Mouse (Mus musculus): ENCODE results near the gene A3galt2.

The A3galt2 gene

DNA sequence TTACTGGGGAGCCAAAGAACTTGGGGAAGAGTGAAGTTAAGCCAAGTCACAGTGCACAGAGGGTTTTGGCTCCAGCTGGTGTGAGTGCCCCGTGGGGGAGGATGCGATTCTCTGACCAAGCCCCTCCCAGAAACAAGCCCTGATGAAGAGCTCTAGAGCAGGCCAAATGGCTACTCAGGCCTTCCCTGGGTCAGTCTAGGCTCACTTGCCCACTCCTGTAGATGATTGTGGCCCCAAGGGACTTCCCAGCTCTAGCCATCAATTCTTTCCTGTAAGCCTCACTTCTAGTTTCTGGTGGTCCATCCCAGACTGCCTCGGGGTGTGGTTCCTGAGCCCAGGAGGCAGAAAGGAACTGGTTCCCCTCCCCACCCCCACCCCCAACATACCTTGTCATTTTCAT lies at the start of gene A3galt2:
Gene A3galt2, plus strand, starts transcription at position 301 of the 400 bp plus-strand sequence.
- no peak for DNase-seq (ENCODE audit: low spot score in 2 of 2)

DNA sequence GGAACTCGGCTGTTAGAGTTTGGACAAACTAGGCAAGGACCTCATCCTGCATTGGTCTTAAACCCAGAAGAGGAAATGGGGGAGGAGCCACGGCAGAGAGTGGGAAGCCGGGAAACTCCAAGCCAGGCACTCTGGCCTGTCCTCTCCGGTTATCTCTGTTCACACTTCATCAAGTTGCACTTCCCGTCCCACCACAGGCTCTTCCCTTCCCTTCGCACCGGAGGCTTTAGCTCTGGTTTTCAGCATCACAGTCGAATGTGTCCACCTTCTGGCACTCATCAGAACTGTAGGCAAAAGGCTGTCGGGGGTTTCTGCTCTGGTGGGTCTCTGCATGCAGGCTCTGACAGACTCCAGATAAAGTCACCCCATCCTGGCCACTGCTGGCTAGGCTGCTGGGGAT lies 48.5 kb upstream of the A3galt2 start:
- no peak for DNase-seq (ENCODE audit: low spot score in 2 of 2)

DNA sequence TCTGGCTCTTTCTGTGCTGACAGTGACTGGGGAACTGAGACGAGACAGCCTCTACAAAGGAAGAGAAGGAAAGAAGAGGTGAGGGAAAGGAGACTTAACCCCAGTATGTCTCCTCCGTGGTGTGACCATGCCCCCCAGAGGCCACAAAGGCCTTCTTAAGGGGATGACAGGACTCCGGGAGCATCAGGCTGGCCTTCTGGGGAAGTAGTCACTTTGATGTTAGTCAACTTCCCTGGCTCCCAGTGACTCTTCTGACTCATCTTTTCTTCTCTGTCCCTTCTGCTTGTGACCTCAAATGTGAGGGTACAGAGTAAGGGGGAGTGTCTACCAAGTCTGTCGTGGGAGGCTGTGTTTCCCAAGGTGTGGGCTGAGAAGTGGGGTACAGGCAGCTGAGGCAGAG lies 47.8 kb upstream of the A3galt2 start:
- DNase-seq (ENCODE audit: low spot score in 2 of 2), result no peak

DNA sequence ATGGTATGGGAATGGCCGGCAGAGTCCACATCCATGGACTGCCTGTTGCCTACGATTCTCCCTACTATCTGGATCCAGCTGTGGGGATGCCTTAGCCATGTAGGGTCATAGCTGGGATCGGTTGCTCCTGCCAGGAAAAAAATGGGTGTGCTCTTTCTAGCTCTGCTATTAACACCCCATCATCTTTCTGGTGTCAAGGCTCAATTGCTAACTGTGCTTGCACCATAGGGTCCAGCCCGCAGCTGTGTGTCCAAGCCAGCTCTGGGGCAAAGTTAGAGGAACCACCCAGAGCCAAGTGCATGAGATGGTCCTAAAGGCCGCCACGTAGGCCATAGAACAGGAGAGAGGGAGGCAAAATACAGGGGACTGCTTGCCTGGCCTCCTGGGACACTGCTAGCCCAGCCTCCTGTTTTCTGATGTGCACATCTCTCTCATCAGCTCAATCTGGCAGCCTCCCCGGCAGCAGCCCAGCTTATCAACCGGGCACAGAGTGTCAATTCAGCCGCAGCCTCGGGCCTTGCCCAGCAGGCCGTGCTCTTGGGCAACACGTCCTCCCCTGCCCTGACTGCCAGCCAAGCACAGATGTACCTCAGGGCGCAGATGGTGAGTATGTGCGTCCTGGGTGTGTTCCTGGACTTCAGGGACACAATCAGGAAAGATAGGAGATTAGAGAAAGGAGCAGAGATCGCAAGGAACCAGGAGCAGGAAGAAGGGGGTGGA lies 45.9 kb upstream of the A3galt2 start:
- DNase-seq (ENCODE audit: low spot score in 2 of 2), result no peak

DNA sequence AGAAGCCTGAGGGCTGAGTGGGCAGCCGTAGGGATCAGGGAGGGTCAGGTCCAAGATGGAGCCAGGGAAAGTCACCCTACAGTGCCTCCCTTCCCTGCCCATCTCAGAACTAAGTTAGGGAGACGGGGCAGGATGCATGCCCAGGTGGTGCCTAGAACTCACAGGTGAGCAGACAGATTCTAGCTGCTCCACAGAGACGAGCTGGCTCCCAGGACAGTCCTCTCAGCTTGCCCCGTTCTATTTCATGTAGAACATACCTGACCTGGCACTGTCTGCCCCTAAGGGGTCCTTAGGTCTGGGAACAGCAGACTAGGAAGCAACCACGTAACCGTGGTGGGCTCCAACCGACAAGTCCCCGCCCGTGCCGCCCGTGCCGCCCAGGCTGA lies 45.4 kb upstream of the A3galt2 start:
- DNase-seq (ENCODE audit: low spot score in 2 of 2), result no peak

GRCm38 (mm10) chr4:128710286-128710685 lies 44.9 kb upstream of the A3galt2 start:
- no peak for DNase-seq (ENCODE audit: low spot score in 2 of 2)

- no peak for DNase-seq (ENCODE audit: low spot score in 2 of 2)
Measured at GRCm38 (mm10) chr4:128710800-128711199, 44.4 kb upstream of the A3galt2 start.

GRCm38 (mm10) chr4:128711455-128712135 lies 43.6 kb upstream of the A3galt2 start:
- peak; percentile 88 to 93 for DNase-seq (ENCODE audit: low spot score in 2 of 2)

- DNase-seq (ENCODE audit: low spot score in 2 of 2), result no peak
Measured at GRCm38 (mm10) chr4:128712136-128712655, 43.0 kb upstream of the A3galt2 start.

DNA sequence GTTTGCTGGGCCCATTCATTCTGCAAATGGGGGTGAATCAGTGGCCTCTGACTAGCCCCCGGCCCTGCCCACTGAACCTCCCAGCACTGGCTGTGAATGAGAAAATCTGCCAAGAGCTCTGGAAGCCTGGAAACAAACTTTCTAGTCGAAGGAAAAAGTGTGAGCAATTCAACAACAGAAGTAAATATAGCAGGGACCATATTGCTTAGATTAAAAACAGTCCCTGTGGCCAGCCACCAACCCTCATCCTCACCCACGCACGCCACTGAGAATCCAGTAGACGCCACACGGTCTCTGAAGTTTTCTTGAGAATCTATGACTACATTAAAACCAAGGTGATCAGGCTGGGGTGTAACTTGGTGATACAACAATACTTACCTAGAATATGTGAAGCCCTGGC lies 42.2 kb upstream of the A3galt2 start:
- DNase-seq (ENCODE audit: low spot score in 2 of 2), result no peak

- DNase-seq (ENCODE audit: low spot score in 2 of 2), result no peak
Measured at GRCm38 (mm10) chr4:128715241-128716204, 39.6 kb upstream of the A3galt2 start.

DNA sequence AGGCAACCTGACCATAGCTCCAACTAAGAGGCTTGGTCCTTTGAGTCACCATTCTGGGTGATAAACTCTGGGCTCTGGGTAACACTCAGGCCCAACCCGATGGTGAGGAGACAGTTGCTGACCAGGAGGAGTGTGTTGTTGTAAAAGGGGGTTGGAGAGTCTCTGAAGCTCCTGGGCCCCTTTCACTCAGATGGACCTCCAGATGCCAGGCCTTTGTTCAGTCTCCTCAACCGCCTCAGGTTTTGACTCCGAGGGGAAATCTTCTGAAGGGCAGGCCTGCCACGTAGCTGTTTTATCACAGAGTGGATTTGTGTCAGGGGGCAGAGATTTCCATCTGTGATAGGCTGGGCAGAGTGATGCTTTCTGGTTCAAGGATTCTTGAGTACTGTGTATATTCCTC lies 38.9 kb upstream of the A3galt2 start:
- DNase-seq (ENCODE audit: low spot score in 2 of 2), result no peak

GRCm38 (mm10) chr4:128716731-128717130 lies 38.4 kb upstream of the A3galt2 start:
- DNase-seq (ENCODE audit: low spot score in 2 of 2), result no peak

GRCm38 (mm10) chr4:128720110-128720509 lies 35.1 kb upstream of the A3galt2 start:
- no peak for DNase-seq (ENCODE audit: low spot score in 2 of 2)

- no peak for DNase-seq (ENCODE audit: low spot score in 2 of 2)
Measured at GRCm38 (mm10) chr4:128721061-128721648, 34.0 kb upstream of the A3galt2 start.

GRCm38 (mm10) chr4:128721761-128722160 lies 33.4 kb upstream of the A3galt2 start:
- DNase-seq (ENCODE audit: low spot score in 2 of 2), result no peak

DNA sequence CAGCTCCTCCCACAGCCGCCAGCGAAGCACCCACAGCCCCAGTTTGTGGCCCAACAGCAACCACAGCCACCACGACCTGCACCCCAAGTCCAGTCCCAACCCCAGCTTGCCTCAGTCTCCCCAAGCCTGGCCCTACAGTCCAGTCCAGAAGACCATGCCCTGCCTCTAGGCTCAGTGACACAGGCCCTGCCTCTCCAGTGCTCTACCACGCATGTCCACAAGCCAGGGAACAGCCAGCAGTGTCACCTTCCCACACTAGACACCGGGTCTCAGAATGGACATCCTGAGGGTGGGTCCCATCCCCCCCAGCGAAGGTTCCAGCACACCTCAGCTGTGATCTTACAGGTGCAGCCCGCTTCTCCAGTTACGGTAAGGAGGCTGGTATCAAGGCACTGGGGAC lies 32.2 kb upstream of the A3galt2 start:
- no peak for DNase-seq (ENCODE audit: low spot score in 2 of 2)

- DNase-seq (ENCODE audit: low spot score in 2 of 2), result no peak
Measured at GRCm38 (mm10) chr4:128723431-128723830, 31.7 kb upstream of the A3galt2 start.

DNA sequence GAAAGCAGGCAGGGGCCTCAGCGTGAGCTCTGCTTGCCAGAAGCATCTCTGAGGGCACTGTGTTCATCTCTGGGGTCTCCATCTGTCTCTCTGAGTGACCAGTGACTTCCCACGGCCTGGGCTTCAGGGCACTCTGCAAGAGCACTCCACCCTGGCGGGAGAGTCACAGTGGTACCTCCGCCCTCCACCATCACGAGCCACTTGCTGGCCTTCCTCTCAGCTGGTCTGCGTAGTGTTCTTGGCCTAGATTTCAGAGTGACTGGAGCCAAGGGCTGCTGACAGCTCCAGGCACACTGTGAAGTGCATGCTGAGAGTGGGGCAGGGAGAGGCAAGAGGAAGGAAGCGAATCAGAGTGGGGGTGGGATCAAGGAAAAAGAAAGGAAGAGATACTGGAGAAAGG lies 31.1 kb upstream of the A3galt2 start:
- no peak for DNase-seq (ENCODE audit: low spot score in 2 of 2)

GRCm38 (mm10) chr4:128727019-128727720 lies 28.0 kb upstream of the A3galt2 start:
- peak; percentile 78 to 81 for DNase-seq (ENCODE audit: low spot score in 2 of 2)

Data from urinary bladder, postnatal 4 days (tissue).